Mouse (Mus musculus): ENCODE data around the gene Zpbp2. TPM values are rescaled to one million over a fixed set of nuclear protein-coding genes. Genes with fewer than 3 reads are reported as not detected.
A peak's percentile ranks its signal among the peaks of the same experiment; 100 is the strongest.

Zpbp2 gene
- total RNA-seq, 1 experiment: 0.22 TPM

- in situ Hi-C loops (cut with MboI; ENCODE audit: low sequenced_read_pairs in 2 of 2, unreplicated experiment in 2 of 2): no loop called here
These were observed 7.5 kb upstream of the Zpbp2 start for GRCm38 (mm10) chr11:98543414-98543813.

GRCm38 (mm10) chr11:98544890-98545677 is 5.8 kb upstream of the Zpbp2 start:
- peak overlapping the region; percentile 57 for H3K9ac ChIP-seq (ENCODE audit: insufficient read depth, low read depth, low read length, poor library complexity, severe bottlenecking)
- peak overlapping the region; percentile 42 to 69 for H3K4me3 ChIP-seq (ENCODE audit: insufficient read depth in 1 of 2, low read depth in 1 of 2, low read length in 2 of 2, poor library complexity in 1 of 2, severe bottlenecking in 1 of 2)
- no peaks in the 10 kb centered on the region for H3K36me3 ChIP-seq (ENCODE audit: control insufficient read depth, insufficient read depth, low read length, poor library complexity, severe bottlenecking)
- H3K9me3 ChIP-seq (ENCODE audit: control insufficient read depth, insufficient read depth, low read depth, low read length): no peaks in the 10 kb centered on the region
- DNase-seq (ENCODE audit: low read depth, low spot score): no peak
- in situ Hi-C loops (cut with MboI; ENCODE audit: low sequenced_read_pairs in 2 of 2, unreplicated experiment in 2 of 2): no loop called here
- TF ChIP-seq MAFK (IDR thresholded peaks at IDR 0.05; ENCODE audit: insufficient read depth, low read depth, low read length) (no peak), ZC3H11A (IDR thresholded peaks at IDR 0.05; ENCODE audit: borderline replicate concordance, low read depth, low read length) (no peak), HCFC1 (IDR thresholded peaks at IDR 0.05; ENCODE audit: borderline replicate concordance, insufficient read depth, low read length) (no peak), ZNF384 (IDR thresholded peaks at IDR 0.05; ENCODE audit: low read depth, low read length) (no peak), CHD2 (IDR thresholded peaks at IDR 0.05; ENCODE audit: low read depth, low read length) (no peak)
- no peaks in the 10 kb centered on the region for H3K4me1 ChIP-seq (ENCODE audit: control insufficient read depth in 2 of 2, insufficient read depth in 2 of 2, low read length in 2 of 2, poor library complexity in 1 of 2)
- H3K27ac ChIP-seq (ENCODE audit: insufficient read depth, low read depth, low read length, poor library complexity, severe bottlenecking): no peak overlapping the region

More at GRCm38 (mm10) chr11:98543414-98543813, 7.5 kb upstream of the Zpbp2 start:
- H3K9me3 ChIP-seq (ENCODE audit: control insufficient read depth, insufficient read depth, low read depth, low read length): no peaks in the 10 kb centered on the region
- no peak for TF ChIP-seq ZC3H11A (IDR thresholded peaks at IDR 0.05; ENCODE audit: borderline replicate concordance, low read depth, low read length)
- no peak for TF ChIP-seq CHD2 (IDR thresholded peaks at IDR 0.05; ENCODE audit: low read depth, low read length)
- TF ChIP-seq MAFK (IDR thresholded peaks at IDR 0.05; ENCODE audit: insufficient read depth, low read depth, low read length): no peak
- TF ChIP-seq HCFC1 (IDR thresholded peaks at IDR 0.05; ENCODE audit: borderline replicate concordance, insufficient read depth, low read length): no peak
- no peak for TF ChIP-seq ZNF384 (IDR thresholded peaks at IDR 0.05; ENCODE audit: low read depth, low read length)
- H3K4me3 ChIP-seq (ENCODE audit: insufficient read depth in 1 of 2, low read depth in 1 of 2, low read length in 2 of 2, poor library complexity in 1 of 2, severe bottlenecking in 1 of 2): no peak overlapping the region
- no peak for DNase-seq (ENCODE audit: low read depth, low spot score)
- H3K27ac ChIP-seq (ENCODE audit: insufficient read depth, low read depth, low read length, poor library complexity, severe bottlenecking): no peak overlapping the region
- no peak overlapping the region for H3K9ac ChIP-seq (ENCODE audit: insufficient read depth, low read depth, low read length, poor library complexity, severe bottlenecking)
- H3K4me1 ChIP-seq (ENCODE audit: control insufficient read depth in 2 of 2, insufficient read depth in 2 of 2, low read length in 2 of 2, poor library complexity in 1 of 2): no peaks in the 10 kb centered on the region
- no peaks in the 10 kb centered on the region for H3K36me3 ChIP-seq (ENCODE audit: control insufficient read depth, insufficient read depth, low read length, poor library complexity, severe bottlenecking)

GRCm38 (mm10) chr11:98545711-98546231 is 5.1 kb upstream of the Zpbp2 start, which contains the start of gene Ikzf3:
TSS of gene Ikzf3 (minus strand) at chr11:98546031.
- no peak for TF ChIP-seq MAFK (IDR thresholded peaks at IDR 0.05; ENCODE audit: insufficient read depth, low read depth, low read length)
- no peak for TF ChIP-seq ZNF384 (IDR thresholded peaks at IDR 0.05; ENCODE audit: low read depth, low read length)
- no peak for TF ChIP-seq CHD2 (IDR thresholded peaks at IDR 0.05; ENCODE audit: low read depth, low read length)
- no peak for TF ChIP-seq HCFC1 (IDR thresholded peaks at IDR 0.05; ENCODE audit: borderline replicate concordance, insufficient read depth, low read length)
- no peak for TF ChIP-seq ZC3H11A (IDR thresholded peaks at IDR 0.05; ENCODE audit: borderline replicate concordance, low read depth, low read length)
- no peak for DNase-seq (ENCODE audit: low read depth, low spot score)

GRCm38 (mm10) chr11:98546529-98547307 is 4.2 kb upstream of the Zpbp2 start:
- Histone ChIP-seq H3K4me1 (ENCODE audit: control insufficient read depth in 2 of 2, insufficient read depth in 2 of 2, low read length in 2 of 2, poor library complexity in 1 of 2) (peaks cover 0 to 4% of the 10 kb centered on the region in 2 experiments; a peak in 1 of 4 replicates), H3K9ac (ENCODE audit: insufficient read depth, low read depth, low read length, poor library complexity, severe bottlenecking) (no peak overlapping the region), H3K36me3 (ENCODE audit: control insufficient read depth, insufficient read depth, low read length, poor library complexity, severe bottlenecking) (no peaks in the 10 kb centered on the region), H3K4me3 (ENCODE audit: insufficient read depth in 1 of 2, low read depth in 1 of 2, low read length in 2 of 2, poor library complexity in 1 of 2, severe bottlenecking in 1 of 2) (no peak overlapping the region), H3K27ac (ENCODE audit: insufficient read depth, low read depth, low read length, poor library complexity, severe bottlenecking) (no peak overlapping the region), H3K9me3 (ENCODE audit: control insufficient read depth, insufficient read depth, low read depth, low read length) (no peaks in the 10 kb centered on the region)
- in situ Hi-C loops (cut with MboI; ENCODE audit: low sequenced_read_pairs in 2 of 2, unreplicated experiment in 2 of 2): no loop called here
- TF ChIP-seq CHD2 (IDR thresholded peaks at IDR 0.05; ENCODE audit: low read depth, low read length) (no peak), HCFC1 (IDR thresholded peaks at IDR 0.05; ENCODE audit: borderline replicate concordance, insufficient read depth, low read length) (no peak), ZNF384 (IDR thresholded peaks at IDR 0.05; ENCODE audit: low read depth, low read length) (no peak), ZC3H11A (IDR thresholded peaks at IDR 0.05; ENCODE audit: borderline replicate concordance, low read depth, low read length) (no peak), MAFK (IDR thresholded peaks at IDR 0.05; ENCODE audit: insufficient read depth, low read depth, low read length) (no peak)
- DNase-seq (ENCODE audit: low read depth, low spot score): no peak

More at GRCm38 (mm10) chr11:98545711-98546231, 5.1 kb upstream of the Zpbp2 start, which contains the start of gene Ikzf3:
- Histone ChIP-seq H3K9me3 (ENCODE audit: control insufficient read depth, insufficient read depth, low read depth, low read length) (no peaks in the 10 kb centered on the region), H3K4me1 (ENCODE audit: control insufficient read depth in 2 of 2, insufficient read depth in 2 of 2, low read length in 2 of 2, poor library complexity in 1 of 2) (0 out of 4 replicates have a peak, but pooled peaks cover 0 to 2% of the 10 kb centered on the region in 2 experiments), H3K27ac (ENCODE audit: insufficient read depth, low read depth, low read length, poor library complexity, severe bottlenecking) (no peak within 1 kb of the TSS), H3K36me3 (ENCODE audit: control insufficient read depth, insufficient read depth, low read length, poor library complexity, severe bottlenecking) (no peaks in the 10 kb centered on the region), H3K4me3 (ENCODE audit: insufficient read depth in 1 of 2, low read depth in 1 of 2, low read length in 2 of 2, poor library complexity in 1 of 2, severe bottlenecking in 1 of 2) (peak within 1 kb of the TSS; percentile 42 to 69), H3K9ac (ENCODE audit: insufficient read depth, low read depth, low read length, poor library complexity, severe bottlenecking) (peak within 1 kb of the TSS; percentile 57)
- in situ Hi-C loops (cut with MboI; ENCODE audit: low sequenced_read_pairs in 2 of 2, unreplicated experiment in 2 of 2): no loop called here
